Mouse (Mus musculus) duodenum, adult 2 months (tissue): Measurements from ENCODE around the gene Ppp1r3e. TPM values are rescaled to one million over a fixed set of nuclear protein-coding genes. Genes with fewer than 3 reads are reported as not detected.

Experiments used
- polyA plus RNA-seq: library from polyadenylated mRNA; depleted of rRNA; stranded (reverse); fragments of >200 nt; gene quantifications from 2 replicates; pipeline ENCODE4 v1.2.3, GENCODE M21; 2012; ENCODE audit warnings: low replicate concordance; rRNA removed

Gene Ppp1r3e
- 15.5 and 18.2 TPM in 2 replicates for polyA plus RNA-seq

GRCm38 (mm10) chr14:54877048-54877715 lies at the start of gene Ppp1r3e:
TSS of gene Ppp1r3e (minus strand) at chr14:54877550.

GRCm38 (mm10) chr14:54925349-54926342 lies 48.3 kb upstream of the Ppp1r3e start, which contains the start of gene Efs:
TSS of gene Efs (minus strand) at chr14:54926126.

GRCm38 (mm10) chr14:54912886-54913285 lies 35.5 kb upstream of the Ppp1r3e start, which contains the start of gene Slc22a17:
TSS of gene Slc22a17 (minus strand) at chr14:54913132.

GRCm38 (mm10) chr14:54892200-54892599 lies 14.8 kb upstream of the Ppp1r3e start, which contains the start of gene Pabpn1:
TSS of gene Pabpn1 (plus strand) at chr14:54892500.

GRCm38 (mm10) chr14:54883154-54884021 lies 6.0 kb upstream of the Ppp1r3e start, which contains the start of the genes Bcl2l2 and Gm20521:
TSS of gene Bcl2l2 (plus strand) at chr14:54883377.
TSS of gene Gm20521 (plus strand) at chr14:54883441.

GRCm38 (mm10) chr14:54870861-54871260 lies 6.5 kb downstream of the Ppp1r3e start, which contains the start of gene Homez:
TSS of gene Homez (minus strand) at chr14:54870961.

Other genes starting within 250 kb of the Ppp1r3e start
- gene Gm17606, start 236.6 kb downstream of the Ppp1r3e start, polyA plus RNA-seq: not detected in 2 replicates
- 5.7 and 7.8 TPM in 2 replicates for gene Cdh24, start 236.2 kb downstream of the Ppp1r3e start, polyA plus RNA-seq
- 25.6 and 33.7 TPM in 2 replicates for gene 1700123O20Rik, start 191.3 kb downstream of the Ppp1r3e start, polyA plus RNA-seq
- 48.2 and 68.8 TPM in 2 replicates for gene Acin1, start 190.6 kb downstream of the Ppp1r3e start, polyA plus RNA-seq
- 0.04 and 0.23 TPM in 2 replicates for gene Gm29776, start 178.7 kb downstream of the Ppp1r3e start, polyA plus RNA-seq
- gene Cebpe, start 165.4 kb downstream of the Ppp1r3e start, polyA plus RNA-seq: 2.4 and 8.7 TPM in 2 replicates
- gene Slc7a8, start 95.6 kb downstream of the Ppp1r3e start, polyA plus RNA-seq: 45.5 and 192 TPM in 2 replicates
- not detected in 2 replicates for gene Rnf212b, start 63.4 kb downstream of the Ppp1r3e start, polyA plus RNA-seq
- 1.5 and 2.0 TPM in 2 replicates for gene Homez, start 6.6 kb downstream of the Ppp1r3e start, polyA plus RNA-seq
- 31.3 and 48.5 TPM in 2 replicates for gene Bcl2l2, start 5.8 kb upstream of the Ppp1r3e start, polyA plus RNA-seq
- 10.4 and 10.8 TPM in 2 replicates for gene Gm20521, start 5.9 kb upstream of the Ppp1r3e start, polyA plus RNA-seq
- 34.7 and 37.9 TPM in 2 replicates for gene Pabpn1, start 14.9 kb upstream of the Ppp1r3e start, polyA plus RNA-seq
- gene Slc22a17, start 35.6 kb upstream of the Ppp1r3e start, polyA plus RNA-seq: 16.9 and 36.0 TPM in 2 replicates
- 4.4 and 8.0 TPM in 2 replicates for gene Efs, start 48.6 kb upstream of the Ppp1r3e start, polyA plus RNA-seq
- 0.92 TPM in 1 of 2 replicates, not detected in the other for gene Il25, start 55.1 kb upstream of the Ppp1r3e start, polyA plus RNA-seq
- 0.79 and 1.8 TPM in 2 replicates for gene Cmtm5, start 58.7 kb upstream of the Ppp1r3e start, polyA plus RNA-seq
- 0.64 TPM in 1 of 2 replicates, not detected in the other for gene Myh6, start 89.4 kb upstream of the Ppp1r3e start, polyA plus RNA-seq
- not detected in 2 replicates for gene Gm17428, start 99.4 kb upstream of the Ppp1r3e start, polyA plus RNA-seq
- 0.02 and 0.13 TPM in 2 replicates for gene Myh7, start 117.1 kb upstream of the Ppp1r3e start, polyA plus RNA-seq
- 3.6 and 3.8 TPM in 2 replicates for gene Ngdn, start 137.9 kb upstream of the Ppp1r3e start, polyA plus RNA-seq
- 1.5 and 2.4 TPM in 2 replicates for gene Zfhx2, start 214.8 kb upstream of the Ppp1r3e start, polyA plus RNA-seq
- 4.0 and 4.6 TPM in 2 replicates for gene Thtpa, start 217.2 kb upstream of the Ppp1r3e start, polyA plus RNA-seq
- gene Ap1g2, start 229.0 kb upstream of the Ppp1r3e start, polyA plus RNA-seq: 83.8 and 83.9 TPM in 2 replicates
- 0.69 and 0.84 TPM in 2 replicates for gene Jph4, start 239.4 kb upstream of the Ppp1r3e start, polyA plus RNA-seq